Mouse (Mus musculus): Measurements from ENCODE around the gene Prkn.

The Prkn gene

DNA sequence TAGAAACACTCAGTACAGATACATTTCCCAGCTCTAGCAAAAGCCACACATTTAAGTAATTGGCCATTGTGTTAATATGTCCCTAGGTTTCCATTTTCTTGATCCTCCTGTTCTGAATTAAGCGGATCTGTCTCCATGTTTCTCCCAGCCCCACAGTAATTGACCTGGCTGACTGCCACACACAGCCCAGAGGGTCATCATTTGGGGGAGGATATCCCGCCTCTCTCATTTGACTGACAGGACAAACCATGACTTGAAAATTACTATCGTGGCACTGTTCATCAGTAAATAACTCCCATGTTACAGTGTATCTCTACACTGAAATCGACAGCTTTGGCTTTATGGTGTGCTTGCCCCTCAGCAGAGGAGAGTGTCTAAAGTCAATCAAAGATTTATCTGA, 146.9 kb downstream of the Prkn start:
- no peak for DNase-seq (ENCODE audit: low spot score)

DNA sequence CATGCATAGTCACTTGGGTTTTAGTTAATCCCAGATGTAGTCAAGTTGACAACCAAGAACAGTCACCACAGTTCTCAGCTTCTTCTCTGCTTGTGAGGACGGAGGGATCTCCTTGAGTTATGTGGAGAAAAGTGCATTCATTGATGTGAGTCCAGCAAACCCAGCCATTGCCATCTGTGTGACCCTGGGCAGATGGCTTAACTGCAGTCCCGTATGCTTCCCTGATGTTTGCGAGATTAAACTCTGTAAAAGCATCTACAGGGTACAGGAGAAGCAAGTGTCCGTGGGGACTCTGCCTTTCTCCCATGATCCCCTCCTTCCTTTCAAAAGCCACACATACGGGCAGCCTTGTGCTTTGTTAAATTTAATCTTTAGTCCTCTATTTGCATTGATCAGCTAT, 157.1 kb downstream of the Prkn start:
- DNase-seq (ENCODE audit: low spot score), result no peak

- DNase-seq (ENCODE audit: low spot score), result no peak
Measured at GRCm38 (mm10) chr17:11023371-11023770, 183.2 kb downstream of the Prkn start.

DNA sequence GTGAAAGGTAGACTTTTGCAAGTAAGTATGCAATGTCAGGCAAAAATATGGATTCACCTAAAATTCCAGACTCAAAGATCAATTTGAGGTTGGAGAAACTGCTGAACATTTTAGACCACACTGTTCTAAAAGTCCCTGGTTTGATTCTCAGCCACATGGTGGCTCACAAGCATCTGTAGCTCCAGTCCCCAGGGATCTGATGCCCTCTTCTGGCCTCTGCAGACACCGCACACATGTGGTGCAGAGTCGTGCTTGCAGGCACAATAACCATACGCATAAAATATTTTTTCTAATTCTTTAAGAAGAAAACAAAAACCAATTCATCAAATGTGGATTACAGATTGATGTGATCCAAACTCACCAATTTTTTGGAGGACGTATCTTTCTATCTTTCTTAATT, 189.2 kb downstream of the Prkn start:
- no peak for DNase-seq (ENCODE audit: low spot score)

GRCm38 (mm10) chr17:11030936-11031335, 190.8 kb downstream of the Prkn start:
- no peak for DNase-seq (ENCODE audit: low spot score)

- no peak for DNase-seq (ENCODE audit: low spot score)
Measured at GRCm38 (mm10) chr17:11032366-11032765, 192.2 kb downstream of the Prkn start.

GRCm38 (mm10) chr17:11033594-11033993, 193.4 kb downstream of the Prkn start:
- no peak for DNase-seq (ENCODE audit: low spot score)

GRCm38 (mm10) chr17:11038272-11038671, 198.1 kb downstream of the Prkn start:
- no peak for DNase-seq (ENCODE audit: low spot score)

GRCm38 (mm10) chr17:11058986-11059385, 218.8 kb downstream of the Prkn start:
- no peak for DNase-seq (ENCODE audit: low spot score)

- DNase-seq (ENCODE audit: low spot score), result no peak
Measured at GRCm38 (mm10) chr17:11067076-11067703, 227.0 kb downstream of the Prkn start.

DNA sequence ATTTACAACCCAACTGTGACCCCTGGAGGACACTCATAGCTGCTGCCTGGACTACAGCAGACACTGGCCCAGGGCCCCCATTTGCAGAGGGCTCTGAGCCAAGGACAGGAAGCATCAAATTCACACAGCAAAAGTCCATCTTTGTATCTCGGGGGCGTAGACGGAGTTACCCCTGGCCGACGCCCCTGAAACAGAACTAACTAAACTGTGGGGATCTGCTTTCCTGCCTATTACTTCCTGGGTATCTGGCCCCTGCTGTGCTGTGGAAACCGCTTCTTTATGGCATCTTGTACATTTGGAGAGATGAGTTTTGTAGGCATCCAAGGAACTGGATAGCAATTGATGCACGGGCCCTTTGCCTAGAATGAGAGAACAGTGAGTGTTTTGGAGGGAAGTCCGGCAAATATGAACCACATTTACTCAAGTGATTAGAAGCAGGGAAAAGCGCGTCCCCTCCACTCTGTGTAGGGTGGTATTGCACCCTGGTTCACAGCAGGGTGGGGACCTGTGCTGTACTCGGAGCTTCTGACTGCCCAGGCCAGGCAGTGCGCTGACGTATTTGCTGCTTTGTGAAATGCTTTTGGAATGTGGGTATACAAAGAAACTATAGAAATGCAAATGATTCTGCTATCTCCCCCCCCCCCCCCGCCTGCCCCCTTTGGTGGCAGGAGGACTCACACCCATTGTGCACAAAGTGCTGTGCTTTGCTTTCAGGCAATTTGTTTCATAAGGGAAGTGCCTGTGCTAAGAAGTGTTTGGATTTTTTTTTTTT, 227.7 kb downstream of the Prkn start:
- no peak for DNase-seq (ENCODE audit: low spot score)

DNA sequence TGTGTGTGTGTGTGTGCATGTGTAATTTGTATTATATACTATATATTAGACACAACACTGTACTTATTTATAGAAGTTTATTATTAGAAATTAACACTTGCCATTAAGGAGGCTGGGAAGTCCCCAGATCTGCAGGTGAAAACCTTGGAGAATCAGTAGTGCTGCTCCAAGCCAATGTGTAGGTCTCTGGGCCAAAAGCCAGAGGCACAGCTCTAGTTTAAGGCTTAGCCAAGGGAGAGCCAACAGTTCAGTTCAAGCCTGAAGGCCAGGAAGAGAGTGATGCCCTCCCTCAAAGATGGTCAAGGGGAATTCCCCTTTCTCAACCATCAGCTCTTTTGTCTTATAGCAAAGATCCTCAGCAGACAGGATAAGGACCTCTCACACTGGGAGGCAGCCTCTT, 230.8 kb downstream of the Prkn start:
- no peak for DNase-seq (ENCODE audit: low spot score)

GRCm38 (mm10) chr17:11076319-11076903, 236.2 kb downstream of the Prkn start:
- DNase-seq (ENCODE audit: low spot score), result no peak

DNA sequence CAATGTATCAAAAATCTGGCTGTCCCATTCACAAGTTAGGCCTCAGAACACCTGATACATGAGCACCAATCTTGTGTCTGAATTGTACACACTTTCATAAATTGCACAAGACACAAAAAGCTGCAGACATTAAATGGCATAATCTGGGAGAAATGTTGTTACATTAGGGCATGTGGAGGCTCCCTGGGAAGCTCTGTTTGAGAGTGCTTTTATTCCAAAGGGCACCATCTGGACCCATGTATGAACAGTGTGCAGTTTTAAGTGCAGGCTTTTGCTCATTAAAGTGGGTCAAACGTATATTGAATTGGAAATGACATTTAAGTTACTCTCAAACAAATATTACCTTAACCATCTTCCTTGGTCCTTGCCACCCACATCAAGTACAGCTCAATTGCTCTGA, 246.3 kb downstream of the Prkn start:
- no peak for DNase-seq (ENCODE audit: low spot score)

DNA sequence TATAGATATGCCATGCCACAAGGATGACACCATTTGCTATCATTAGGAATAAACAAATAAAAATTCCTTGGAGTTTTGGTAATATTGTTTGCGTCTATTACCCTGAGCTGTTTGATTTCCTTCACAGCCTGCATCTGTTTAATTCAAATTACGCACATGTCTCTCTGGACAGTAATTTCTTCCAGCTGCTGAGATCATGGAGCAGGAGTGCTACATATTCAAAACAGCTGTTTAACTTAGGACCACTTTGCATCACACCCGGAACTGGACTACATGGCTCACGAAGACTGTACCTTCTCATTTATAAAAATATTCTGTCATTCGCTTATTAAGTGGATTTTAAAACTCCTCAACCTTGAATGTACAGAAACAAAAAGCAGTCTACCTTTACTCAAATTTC, 246.9 kb downstream of the Prkn start:
- DNase-seq (ENCODE audit: low spot score), result no peak

DNA sequence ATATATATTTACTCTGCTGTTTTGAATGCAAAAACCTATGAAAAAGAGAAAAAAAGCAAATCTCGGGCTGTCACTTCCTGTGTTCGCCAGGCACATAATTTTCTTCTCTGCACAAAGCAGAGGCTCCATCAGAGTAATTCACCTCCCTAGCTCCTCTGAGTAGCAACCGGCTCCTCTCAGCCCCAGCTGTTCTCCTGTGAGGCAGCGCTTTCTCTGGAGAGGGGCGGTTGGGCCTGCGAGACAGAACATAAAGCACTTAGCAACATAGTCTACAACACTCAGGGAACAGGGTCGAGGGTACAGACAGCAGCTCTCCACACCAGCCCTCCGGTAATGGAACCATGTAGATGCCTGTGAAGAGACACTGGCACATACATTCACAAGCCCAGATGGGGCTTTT, 247.6 kb downstream of the Prkn start:
- no peak for DNase-seq (ENCODE audit: low spot score)

- no peak for DNase-seq (ENCODE audit: low spot score)
Measured at GRCm38 (mm10) chr17:11089361-11089760, 249.2 kb downstream of the Prkn start.

GRCm38 (mm10) chr17:11092900-11093299, 252.7 kb downstream of the Prkn start:
- no peak for DNase-seq (ENCODE audit: low spot score)

GRCm38 (mm10) chr17:11093321-11093720, 253.1 kb downstream of the Prkn start:
- no peak for DNase-seq (ENCODE audit: low spot score)

GRCm38 (mm10) chr17:11107007-11107406, 266.8 kb downstream of the Prkn start:
- no peak for DNase-seq (ENCODE audit: low spot score)

GRCm38 (mm10) chr17:11107916-11108315, 267.7 kb downstream of the Prkn start:
- no peak for DNase-seq (ENCODE audit: low spot score)

- DNase-seq (ENCODE audit: low spot score), result no peak
Measured at GRCm38 (mm10) chr17:11117508-11117907, 277.3 kb downstream of the Prkn start.

GRCm38 (mm10) chr17:11124048-11124447, 283.9 kb downstream of the Prkn start:
- no peak for DNase-seq (ENCODE audit: low spot score)
